Mouse (Mus musculus): ENCODE measurements around the gene Olfr761.

- TF ChIP-seq CTCF (IDR thresholded peaks at IDR 0.05) (no peak), EP300 (IDR thresholded peaks at IDR 0.05) (no peak)
Measured at GRCm38 (mm10) chr17:37995635-37996307, 42.9 kb upstream of the Olfr761 start.
